Mouse (Mus musculus) megakaryocyte, embryonic 14.5 days (primary cell): Measurements from ENCODE around the gene 1700069L16Rik.

Source experiments
- FLI1 ChIP-seq: IDR thresholded peaks from 2 replicates; pipeline ENCODE4 v1.6.1; 2012; ENCODE audit warnings: low read length, inconsistent platforms, mixed read lengths
- GATA1 ChIP-seq: IDR thresholded peaks from 3 replicates; pipeline ENCODE4 v1.6.1; 2012; ENCODE audit warnings: mixed read lengths, low read length, inconsistent platforms, borderline replicate concordance

GRCm38 (mm10) chr5:113677541-113677940, 47.0 kb downstream of the 1700069L16Rik start:
- TF ChIP-seq FLI1: no peak
- no peak for TF ChIP-seq GATA1
